Mouse (Mus musculus) kidney, adult 2 months (tissue): ENCODE data around the gene Gm15737.

Source experiments
- CTCF ChIP-seq: fragments of 200-500 bp; conservative IDR thresholded peaks from 2 replicates; pipeline ENCODE4 v1.5.1; 2011; ENCODE audit warnings: low read depth, mild to moderate bottlenecking, control low read depth, low read length, moderate library complexity, mixed read lengths; ENCODE audit not compliant: insufficient read depth, insufficient read length
- POLR2A ChIP-seq: fragments of 200-500 bp; IDR thresholded peaks from one replicate; pipeline ENCODE4 v1.6.1; 2011; ENCODE audit warnings: low read depth, low read length, control low read depth

DNA sequence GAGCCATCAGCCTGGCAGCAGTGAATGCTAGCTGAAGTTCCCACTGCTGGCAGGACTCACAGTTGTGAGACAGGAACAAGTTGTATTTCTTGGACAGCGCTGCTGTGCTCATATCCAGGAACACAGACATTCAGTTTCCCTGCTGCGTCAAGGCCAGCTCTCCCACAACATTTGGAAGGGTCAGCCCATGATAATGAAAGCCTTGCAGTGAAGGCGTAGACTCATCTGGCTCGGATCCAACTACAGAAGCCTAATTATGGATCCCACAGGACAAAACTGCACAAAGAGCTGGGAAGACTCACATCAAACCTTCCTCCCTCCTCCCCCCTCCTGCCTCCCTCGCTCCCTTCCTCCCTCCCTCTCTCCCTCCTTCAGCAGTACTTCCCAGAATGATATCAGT, 18.9 kb upstream of the Gm15737 start:
- TF ChIP-seq CTCF (no peak), POLR2A (no peak)
